20 mouse cellular contexts compared by ENCODE assay signal in the genomic region with DNA sequence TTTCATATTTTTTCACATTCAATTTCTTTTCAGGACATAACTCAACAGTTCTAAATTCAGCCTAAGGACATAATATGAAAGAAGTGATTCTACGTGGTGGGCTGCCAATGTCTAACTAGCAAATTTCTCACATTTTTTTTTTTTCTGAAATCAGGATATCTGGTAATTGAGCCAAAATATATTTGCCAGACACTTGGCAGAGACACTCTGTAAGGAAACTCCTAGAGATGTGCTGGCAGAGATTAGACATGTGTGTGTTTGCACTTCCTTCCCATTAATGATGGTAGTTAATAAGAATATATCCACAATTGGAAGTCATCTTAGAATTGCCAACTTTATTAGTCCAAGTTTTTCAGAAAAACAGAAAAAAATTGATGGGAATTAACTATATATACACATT.
A peak's percentile ranks its signal among the peaks of the same experiment; 100 is the strongest.
DNase-seq lines count a peak whose midpoint lies in the region; ATAC-seq and TF ChIP-seq lines count a peak whose summit lies in the region.
"Had no signal": no experiment of that assay in that cellular context is flagged by ENCODE, and none has a peak within 500 bp of the region (broad histone marks: within the 10 kb centered on the region; RNA-seq: fewer than 3 reads in every experiment).

No protein-coding gene starts in this region.

- H3K9ac ChIP-seq in forebrain, embryonic 14.5 days (ENCODE audit: low read length) = no peak overlapping the region
- no peak overlapping the region for H3K9ac ChIP-seq in forebrain, embryonic 13.5 days
- no peak overlapping the region for H3K9ac ChIP-seq in forebrain, postnatal 0 days
- H3K9ac ChIP-seq in forebrain, embryonic 11.5 days (ENCODE audit: low read length) = no peak overlapping the region
- H3K9ac ChIP-seq: embryonic facial prominence, embryonic 13.5 days; embryonic facial prominence, embryonic 15.5 days had no signal

- TF ChIP-seq POLR2A in brain, embryonic 14.5 days (IDR thresholded peaks at IDR 0.05; ENCODE audit: borderline replicate concordance, extremely low read depth, insufficient read depth, insufficient read length, poor library complexity, severe bottlenecking) = no peak

- H3K4me3 ChIP-seq in forebrain, embryonic 14.5 days (ENCODE audit: low read depth, low read length) = no peak overlapping the region
- no peak overlapping the region for H3K4me3 ChIP-seq in forebrain, embryonic 13.5 days
- no peak overlapping the region for H3K4me3 ChIP-seq in forebrain, postnatal 0 days (ENCODE audit: low read depth, low read length)
- no peak overlapping the region for H3K4me3 ChIP-seq in forebrain, embryonic 11.5 days (ENCODE audit: low read depth, low read length)
- no peak overlapping the region for H3K4me3 ChIP-seq in hindbrain, embryonic 10.5 days
- H3K4me3 ChIP-seq: embryonic facial prominence, embryonic 13.5 days; embryonic facial prominence, embryonic 15.5 days; erythroblast, embryonic 14.5 days; forebrain, embryonic 10.5 days had no signal

- H3K27me3 ChIP-seq in forebrain, embryonic 14.5 days (replicated peaks; ENCODE audit: control insufficient read depth, insufficient read depth, low read length) = no peaks in the 10 kb centered on the region
- H3K27me3 ChIP-seq in forebrain, embryonic 13.5 days = no peaks in the 10 kb centered on the region
- no peaks in the 10 kb centered on the region for H3K27me3 ChIP-seq in forebrain, postnatal 0 days (ENCODE audit: insufficient read depth, low read length)
- no peaks in the 10 kb centered on the region for H3K27me3 ChIP-seq in forebrain, embryonic 11.5 days (ENCODE audit: control insufficient read depth, insufficient read depth, low read length)
- H3K27me3 ChIP-seq in hindbrain, embryonic 10.5 days (ENCODE audit: insufficient read depth, poor library complexity, severe bottlenecking) = no peaks in the 10 kb centered on the region
- H3K27me3 ChIP-seq: embryonic facial prominence, embryonic 13.5 days; embryonic facial prominence, embryonic 15.5 days had no signal

- H3K4me2 ChIP-seq in forebrain, embryonic 14.5 days (ENCODE audit: low read length) = no peak overlapping the region
- no peak overlapping the region for H3K4me2 ChIP-seq in forebrain, embryonic 13.5 days
- no peak overlapping the region for H3K4me2 ChIP-seq in forebrain, postnatal 0 days (ENCODE audit: low read depth)
- H3K4me2 ChIP-seq in forebrain, embryonic 11.5 days (ENCODE audit: low read depth, low read length, severe bottlenecking) = no peak overlapping the region
- H3K4me2 ChIP-seq: embryonic facial prominence, embryonic 13.5 days; embryonic facial prominence, embryonic 15.5 days had no signal

- no peaks in the 10 kb centered on the region for H3K4me1 ChIP-seq in forebrain, embryonic 14.5 days (ENCODE audit: control insufficient read depth, insufficient read depth, low read length)
- H3K4me1 ChIP-seq in forebrain, embryonic 13.5 days = no peaks in the 10 kb centered on the region
- no peaks in the 10 kb centered on the region for H3K4me1 ChIP-seq in forebrain, postnatal 0 days (ENCODE audit: insufficient read depth)
- H3K4me1 ChIP-seq in forebrain, embryonic 11.5 days (replicated peaks; ENCODE audit: control insufficient read depth, insufficient read depth, low read length) = no peaks in the 10 kb centered on the region
- no peaks in the 10 kb centered on the region for H3K4me1 ChIP-seq in hindbrain, embryonic 10.5 days (replicated peaks)
- H3K4me1 ChIP-seq: embryonic facial prominence, embryonic 13.5 days; embryonic facial prominence, embryonic 15.5 days; forebrain, embryonic 10.5 days had no signal

- no peaks in the 10 kb centered on the region for H3K36me3 ChIP-seq in forebrain, embryonic 14.5 days (ENCODE audit: control insufficient read depth, insufficient read depth, low read length)
- no peaks in the 10 kb centered on the region for H3K36me3 ChIP-seq in forebrain, embryonic 13.5 days (ENCODE audit: poor library complexity, severe bottlenecking)
- H3K36me3 ChIP-seq in forebrain, postnatal 0 days (ENCODE audit: insufficient read depth) = no peaks in the 10 kb centered on the region
- no peaks in the 10 kb centered on the region for H3K36me3 ChIP-seq in forebrain, embryonic 11.5 days (ENCODE audit: control insufficient read depth, insufficient read depth, low read length)
- H3K36me3 ChIP-seq in hindbrain, embryonic 10.5 days = no peaks in the 10 kb centered on the region
- H3K36me3 ChIP-seq: embryonic facial prominence, embryonic 13.5 days; embryonic facial prominence, embryonic 15.5 days; forebrain, embryonic 10.5 days had no signal

- TF ChIP-seq CTCF in forebrain, postnatal 0 days (IDR thresholded peaks at IDR 0.05; ENCODE audit: low read depth) = no peak
- TF ChIP-seq CTCF in brain, embryonic 14.5 days (IDR thresholded peaks at IDR 0.05; ENCODE audit: borderline replicate concordance, extremely low read depth, insufficient read depth, insufficient read length) = no peak

- peak; percentile 69 for DNase-seq in forebrain, embryonic 14.5 days (ENCODE audit: low spot score)
- DNase-seq in forebrain, postnatal 0 days = peak; percentile 35
- DNase-seq in forebrain, embryonic 11.5 days (ENCODE audit: low spot score) = no peak
- DNase-seq in brain, embryonic 14.5 days (ENCODE audit: low read depth) = peak; percentile 74
- no peak for DNase-seq in hindbrain, embryonic 10.5 days (ENCODE audit: low spot score)
- DNase-seq: adrenal gland, adult 2 months; adrenal gland, postnatal 10 days; adrenal gland, postnatal 25 days; cerebellum, adult 11 months; cerebellum, adult 18-20 months; cerebellum, adult 8-10 months; cerebellum, adult 9-11 months; cerebellum, postnatal 14 days; cerebellum, postnatal 36 days; embryo, embryonic 11 days had no signal

- no peaks in the 10 kb centered on the region for H3K9me3 ChIP-seq in forebrain, embryonic 14.5 days (replicated peaks; ENCODE audit: control insufficient read depth, low read length)
- H3K9me3 ChIP-seq in forebrain, embryonic 13.5 days (replicated peaks) = no peaks in the 10 kb centered on the region
- no peaks in the 10 kb centered on the region for H3K9me3 ChIP-seq in forebrain, postnatal 0 days (ENCODE audit: low read length)
- H3K9me3 ChIP-seq in forebrain, embryonic 11.5 days (ENCODE audit: control insufficient read depth, low read length) = no peaks in the 10 kb centered on the region
- H3K9me3 ChIP-seq in hindbrain, embryonic 10.5 days = no peaks in the 10 kb centered on the region
- H3K9me3 ChIP-seq: embryonic facial prominence, embryonic 13.5 days; embryonic facial prominence, embryonic 15.5 days; forebrain, embryonic 10.5 days had no signal

- ATAC-seq in forebrain, embryonic 14.5 days = peak; percentile 50; the same call in 1 of the 2 replicates
- ATAC-seq in forebrain, embryonic 13.5 days = no peak
- no peak for ATAC-seq in forebrain, postnatal 0 days
- ATAC-seq in forebrain, embryonic 11.5 days (replicated peaks; ENCODE audit: low FRiP score) = no peak

- WGBS in forebrain, embryonic 14.5 days = 55% methylated on average over 1 of the region's 1 CpGs
- WGBS in forebrain, embryonic 13.5 days = 75% methylated on average over 1 of the region's 1 CpGs
- WGBS in forebrain, postnatal 0 days = 55% methylated on average over 1 of the region's 1 CpGs
- 95% methylated on average over 1 of the region's 1 CpGs for WGBS in forebrain, embryonic 11.5 days
- WGBS in hindbrain, embryonic 10.5 days = 96% methylated on average over 1 of the region's 1 CpGs

- H3K27ac ChIP-seq in forebrain, embryonic 14.5 days (ENCODE audit: low read depth, low read length) = no peak overlapping the region
- H3K27ac ChIP-seq in forebrain, embryonic 13.5 days = no peak overlapping the region
- no peak overlapping the region for H3K27ac ChIP-seq in forebrain, postnatal 0 days (ENCODE audit: low read depth, low read length)
- no peak overlapping the region for H3K27ac ChIP-seq in forebrain, embryonic 11.5 days (ENCODE audit: low read depth, low read length)
- H3K27ac ChIP-seq in hindbrain, embryonic 10.5 days = no peak overlapping the region
- H3K27ac ChIP-seq: embryonic facial prominence, embryonic 13.5 days; embryonic facial prominence, embryonic 15.5 days; forebrain, embryonic 10.5 days had no signal

Comparison
In these comparisons a context has a peak if more than half of its experiments do, and no peak if none do; other contexts are left out.
1. DNase-seq: peak in forebrain, embryonic 14.5 days (single experiment), forebrain, postnatal 0 days (single experiment) and brain, embryonic 14.5 days (single experiment); none in forebrain, embryonic 11.5 days (single experiment) and hindbrain, embryonic 10.5 days (single experiment).